Mouse (Mus musculus) kidney, postnatal 36 days (tissue): Measurements from ENCODE around the gene Fgf12.
A peak's percentile ranks its signal among the peaks of the same experiment; 100 is the strongest.

Source experiments
- DNase-seq, 2 experiments: peaks; one replicate each; pipeline ENCODE4 v3.0.0; 2021 to 2022; ENCODE audit warnings: mixed read lengths in 2 of 2

Fgf12 gene

GRCm38 (mm10) chr16:28311618-28312017, 441.2 kb downstream of the Fgf12 start:
- no peak for DNase-seq

- no peak for DNase-seq
These were observed 449.0 kb downstream of the Fgf12 start for GRCm38 (mm10) chr16:28303889-28304288.

GRCm38 (mm10) chr16:28289689-28290330, 463.1 kb downstream of the Fgf12 start:
- no peak for DNase-seq

- DNase-seq: no peak
These were observed 495.0 kb downstream of the Fgf12 start for GRCm38 (mm10) chr16:28257904-28258303.

GRCm38 (mm10) chr16:28254303-28254702, 498.6 kb downstream of the Fgf12 start:
- no peak for DNase-seq

GRCm38 (mm10) chr16:28251930-28252329, 500.9 kb downstream of the Fgf12 start:
- no peak for DNase-seq

- DNase-seq: peak; percentile 3 to 23
These were observed 509.8 kb downstream of the Fgf12 start for GRCm38 (mm10) chr16:28242867-28243649.

- DNase-seq: no peak
These were observed 513.5 kb downstream of the Fgf12 start for GRCm38 (mm10) chr16:28239382-28239781.

GRCm38 (mm10) chr16:28238019-28238868, 514.6 kb downstream of the Fgf12 start:
- peak; percentile 11 to 27 for DNase-seq

- peak in 1 of 2 experiments; percentile 39 for DNase-seq
These were observed 536.9 kb downstream of the Fgf12 start for GRCm38 (mm10) chr16:28215930-28216329.

- DNase-seq: no peak
These were observed 540.5 kb downstream of the Fgf12 start for GRCm38 (mm10) chr16:28212411-28212810.

- DNase-seq: no peak
These were observed 596.4 kb downstream of the Fgf12 start for GRCm38 (mm10) chr16:28156443-28156842.

- peak; percentile 9 to 46 for DNase-seq
These were observed 611.9 kb downstream of the Fgf12 start for GRCm38 (mm10) chr16:28140972-28141371.

GRCm38 (mm10) chr16:28127006-28127405, 625.9 kb downstream of the Fgf12 start:
- DNase-seq: no peak
